Mouse (Mus musculus) mesoderm, embryonic 11.5 days (tissue): Measurements from ENCODE around the gene Gal3st2c.
"Not testable (repeated sequence)": the region's sequence is repeated elsewhere in the genome, so short reads cannot be mapped to it uniquely, and the experiment has no call there.

ENCODE experiments used
- DNase-seq: peaks from one replicate; pipeline ENCODE4 v3.0.0-alpha.2; 2012; ENCODE audit warnings: low read depth, low spot score

Gene Gal3st2c

GRCm38 (mm10) chr1:93990209-93990608 lies at the start of gene Gal3st2c:
Gal3st2c (plus strand) TSS chr1:93990509.
- DNase-seq: not testable (repeated sequence)

GRCm38 (mm10) chr1:93949087-93949486 lies 41.2 kb upstream of the Gal3st2c start:
- DNase-seq: not testable (repeated sequence)

- DNase-seq: not testable (repeated sequence)
Observed at GRCm38 (mm10) chr1:93966489-93966888, 23.8 kb upstream of the Gal3st2c start.

- not testable (repeated sequence) for DNase-seq
Observed at GRCm38 (mm10) chr1:93970380-93970779, 19.9 kb upstream of the Gal3st2c start.

GRCm38 (mm10) chr1:93970797-93971196 lies 19.5 kb upstream of the Gal3st2c start:
- not testable (repeated sequence) for DNase-seq

GRCm38 (mm10) chr1:93975764-93976163 lies 14.5 kb upstream of the Gal3st2c start:
- DNase-seq: not testable (repeated sequence)

GRCm38 (mm10) chr1:93978287-93978686 lies 12.0 kb upstream of the Gal3st2c start:
- DNase-seq: not testable (repeated sequence)

GRCm38 (mm10) chr1:93980932-93981331 lies 9.4 kb upstream of the Gal3st2c start:
- not testable (repeated sequence) for DNase-seq

- DNase-seq: no peak
Observed at GRCm38 (mm10) chr1:93986167-93986566, 4.1 kb upstream of the Gal3st2c start.

- no peak for DNase-seq
Observed at GRCm38 (mm10) chr1:93988786-93989185, 1.5 kb upstream of the Gal3st2c start.

- not testable (repeated sequence) for DNase-seq
Observed at GRCm38 (mm10) chr1:93991068-93991467, 759 bp downstream of the Gal3st2c start.

GRCm38 (mm10) chr1:93991491-93991890 lies 1.2 kb downstream of the Gal3st2c start:
- DNase-seq: not testable (repeated sequence)

- no peak for DNase-seq
Observed at GRCm38 (mm10) chr1:94001023-94001422, 10.7 kb downstream of the Gal3st2c start.

GRCm38 (mm10) chr1:94005954-94006506 lies 15.7 kb downstream of the Gal3st2c start:
- not testable (repeated sequence) for DNase-seq

- not testable (repeated sequence) for DNase-seq
Observed at GRCm38 (mm10) chr1:94008826-94009225, 18.5 kb downstream of the Gal3st2c start.

- DNase-seq: no peak
Observed at GRCm38 (mm10) chr1:94011643-94012042, 21.3 kb downstream of the Gal3st2c start.

GRCm38 (mm10) chr1:94020151-94020550 lies 29.8 kb downstream of the Gal3st2c start, which contains the start of gene Neu4:
Neu4 (plus strand) TSS chr1:94020451.
- no peak for DNase-seq

GRCm38 (mm10) chr1:94027506-94028108 lies 37.3 kb downstream of the Gal3st2c start:
- DNase-seq: no peak

GRCm38 (mm10) chr1:94028741-94029140 lies 38.4 kb downstream of the Gal3st2c start:
- DNase-seq: no peak

GRCm38 (mm10) chr1:94033075-94033602 lies 42.8 kb downstream of the Gal3st2c start:
- DNase-seq: no peak

- DNase-seq: peak; percentile 86
Observed at GRCm38 (mm10) chr1:94034984-94035743, 44.9 kb downstream of the Gal3st2c start.

GRCm38 (mm10) chr1:94040391-94040790 lies 50.1 kb downstream of the Gal3st2c start:
- no peak for DNase-seq
